Mouse (Mus musculus): Measurements from ENCODE around the gene OR5BS1P. TPM values are rescaled to one million over a fixed set of nuclear protein-coding genes. Genes with fewer than 3 reads are reported as not detected.
"Not testable (repeated sequence)": the region's sequence is repeated elsewhere in the genome, so short reads cannot be mapped to it uniquely, and the experiment has no call there.

Gene OR5BS1P
- polyA plus RNA-seq, 1 experiment from 2014 or later = not detected

DNA sequence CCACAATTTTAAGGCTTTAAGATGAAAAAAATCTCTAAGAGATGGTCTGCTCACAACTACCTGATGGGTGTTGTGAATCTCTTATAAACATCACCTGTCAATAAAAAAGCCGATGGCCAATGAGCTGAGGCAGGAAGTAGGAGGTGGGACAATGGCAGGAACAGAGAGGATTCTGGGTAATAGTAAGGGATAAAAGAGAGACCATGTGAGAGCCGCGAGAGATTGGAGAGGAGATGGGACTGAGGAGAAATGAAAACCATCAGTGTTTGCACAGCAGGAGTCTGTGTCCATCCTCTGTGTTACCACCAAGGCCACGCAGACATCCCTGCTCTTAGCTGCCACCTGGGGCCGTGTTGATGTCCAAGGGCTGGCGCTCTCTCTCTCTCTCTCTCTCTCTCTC lies 37.6 kb downstream of the OR5BS1P start:
- H3K36me3 ChIP-seq = no peaks in the 10 kb centered on the region
- no peak overlapping the region for H3K4me2 ChIP-seq
- H3K9ac ChIP-seq = no peak overlapping the region
- no peak for ATAC-seq (ENCODE audit: low read depth)
- DNase-seq = no peak
- no peak overlapping the region for H3K27ac ChIP-seq
- H3K4me1 ChIP-seq (replicated peaks) = peaks cover 16% of the 10 kb centered on the region
- H3K27me3 ChIP-seq = 0 out of 2 replicates have a peak, but pooled peaks cover 5% of the 10 kb centered on the region
- H3K4me3 ChIP-seq (replicated peaks) = no peak overlapping the region
- WGBS (ENCODE audit: insufficient replicate concordance) = 76% methylated on average over 6 of the region's 6 CpGs
- H3K9me3 ChIP-seq (replicated peaks) = no peaks in the 10 kb centered on the region

DNA sequence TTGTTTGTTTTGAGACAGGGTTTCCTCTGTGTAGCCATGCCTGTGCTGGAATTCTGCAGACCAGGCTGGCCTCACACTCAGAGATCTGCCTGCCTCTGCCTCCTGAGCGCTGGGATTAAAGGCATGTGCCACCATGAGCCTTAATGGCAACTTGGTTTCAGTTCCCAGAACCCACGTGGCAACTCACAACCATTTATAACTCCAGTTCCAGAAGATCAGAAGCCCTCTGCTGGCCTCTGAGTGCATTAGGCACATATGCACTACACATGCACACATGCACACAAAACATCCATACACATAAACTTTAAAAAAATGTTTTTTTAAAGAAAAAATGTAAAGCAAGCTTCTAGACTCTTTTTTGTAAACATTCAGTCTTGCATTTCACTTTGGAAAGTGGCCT lies 39.7 kb downstream of the OR5BS1P start:
- Histone ChIP-seq H3K36me3 (no peaks in the 10 kb centered on the region), H3K9ac (no peak overlapping the region), H3K27ac (no peak overlapping the region), H3K4me2 (no peak overlapping the region), H3K9me3 (replicated peaks) (no peaks in the 10 kb centered on the region), H3K27me3 (no peaks in the 10 kb centered on the region), H3K4me3 (replicated peaks) (no peak overlapping the region), H3K4me1 (replicated peaks) (peaks cover 25% of the 10 kb centered on the region)
- DNase-seq (no peak), ATAC-seq (ENCODE audit: low read depth) (no peak)
- WGBS (ENCODE audit: insufficient replicate concordance) = 41% methylated on average over 2 of the region's 2 CpGs

GRCm38 (mm10) chr15:98510438-98511385 lies 41.0 kb downstream of the OR5BS1P start:
- peak overlapping the region; percentile 58 for H3K4me2 ChIP-seq
- ATAC-seq (ENCODE audit: low read depth) (peak; percentile 48), DNase-seq (peak; percentile 63)
- H3K9ac ChIP-seq = no peak overlapping the region
- no peaks in the 10 kb centered on the region for H3K27me3 ChIP-seq
- H3K36me3 ChIP-seq = no peaks in the 10 kb centered on the region
- peaks cover 25% of the 10 kb centered on the region for H3K4me1 ChIP-seq (replicated peaks)
- WGBS (ENCODE audit: insufficient replicate concordance) = 24% methylated on average over 25 of the region's 25 CpGs
- H3K4me3 ChIP-seq (replicated peaks) = peak overlapping the region; percentile 37
- H3K27ac ChIP-seq = peak overlapping the region; percentile 14; the same call in 1 of the 2 replicates
- H3K9me3 ChIP-seq (replicated peaks) = no peaks in the 10 kb centered on the region

GRCm38 (mm10) chr15:98511386-98511928 lies 41.8 kb downstream of the OR5BS1P start:
- DNase-seq (no peak), ATAC-seq (ENCODE audit: low read depth) (no peak)
- Histone ChIP-seq H3K4me1 (replicated peaks) (peaks cover 25% of the 10 kb centered on the region), H3K27me3 (no peaks in the 10 kb centered on the region), H3K9me3 (replicated peaks) (no peaks in the 10 kb centered on the region), H3K4me3 (replicated peaks) (0 out of 2 replicates have a peak overlapping the region, but pooled peaks have one; percentile 37), H3K27ac (peak overlapping the region; percentile 21; the same call in 1 of the 2 replicates), H3K9ac (no peak overlapping the region), H3K36me3 (no peaks in the 10 kb centered on the region), H3K4me2 (peak overlapping the region; percentile 58)
- 45% methylated on average over 13 of the region's 13 CpGs for WGBS (ENCODE audit: insufficient replicate concordance)

DNA sequence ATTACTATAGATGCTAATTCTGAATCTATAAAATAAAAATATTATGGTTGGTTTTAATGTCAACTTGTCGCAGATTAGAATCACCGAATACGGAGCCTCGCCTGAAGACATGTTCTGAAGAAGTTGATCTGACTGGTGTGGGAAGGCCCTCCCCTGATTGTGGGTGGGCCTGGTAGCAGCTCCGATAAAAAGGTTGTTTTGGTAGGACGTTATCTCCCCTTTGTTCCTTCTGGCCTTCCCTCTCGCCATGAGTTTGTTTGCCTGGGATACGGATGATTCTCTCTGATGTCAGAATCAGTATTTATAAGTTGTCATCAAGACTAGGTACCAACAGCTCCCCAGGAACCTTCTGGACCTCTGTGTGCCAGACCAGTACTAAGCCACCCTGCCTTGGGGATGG lies 42.5 kb downstream of the OR5BS1P start:
- Histone ChIP-seq H3K9me3 (replicated peaks) (no peaks in the 10 kb centered on the region), H3K27ac (no peak overlapping the region), H3K4me3 (replicated peaks) (no peak overlapping the region), H3K9ac (no peak overlapping the region), H3K4me1 (replicated peaks) (peaks cover 25% of the 10 kb centered on the region), H3K36me3 (0 out of 2 replicates have a peak, but pooled peaks cover 3% of the 10 kb centered on the region), H3K27me3 (no peaks in the 10 kb centered on the region), H3K4me2 (no peak overlapping the region)
- no peak for ATAC-seq (ENCODE audit: low read depth)
- DNase-seq = no peak
- WGBS (ENCODE audit: insufficient replicate concordance) = 36% methylated on average over 8 of the region's 8 CpGs

DNA sequence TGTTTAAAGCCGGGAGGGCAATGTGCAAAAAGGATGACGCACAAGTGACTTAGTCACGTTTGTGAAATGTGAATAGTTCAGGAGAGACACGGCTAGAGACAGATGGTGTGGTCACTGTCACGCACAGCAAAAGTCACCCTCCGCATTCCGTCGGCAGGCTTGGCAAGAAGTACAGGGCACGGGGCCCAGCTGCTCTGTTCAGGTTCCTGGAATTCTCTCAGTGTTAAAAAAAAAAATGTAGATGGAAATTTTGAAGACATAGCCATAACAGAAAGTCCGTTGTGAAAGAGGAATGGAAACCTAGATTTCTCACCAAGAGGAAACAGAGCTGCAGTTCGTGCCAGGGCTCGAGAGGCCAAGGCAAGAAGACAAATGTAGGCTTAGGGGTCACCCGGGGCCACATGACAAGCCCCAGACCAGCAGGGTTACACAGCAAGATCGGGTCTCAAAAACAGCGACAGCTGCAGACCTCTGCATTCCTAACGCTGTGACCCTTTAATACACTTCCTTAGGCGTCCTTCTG lies 43.2 kb downstream of the OR5BS1P start:
- H3K27ac ChIP-seq = no peak overlapping the region
- 58% methylated on average over 17 of the region's 17 CpGs for WGBS (ENCODE audit: insufficient replicate concordance)

DNA sequence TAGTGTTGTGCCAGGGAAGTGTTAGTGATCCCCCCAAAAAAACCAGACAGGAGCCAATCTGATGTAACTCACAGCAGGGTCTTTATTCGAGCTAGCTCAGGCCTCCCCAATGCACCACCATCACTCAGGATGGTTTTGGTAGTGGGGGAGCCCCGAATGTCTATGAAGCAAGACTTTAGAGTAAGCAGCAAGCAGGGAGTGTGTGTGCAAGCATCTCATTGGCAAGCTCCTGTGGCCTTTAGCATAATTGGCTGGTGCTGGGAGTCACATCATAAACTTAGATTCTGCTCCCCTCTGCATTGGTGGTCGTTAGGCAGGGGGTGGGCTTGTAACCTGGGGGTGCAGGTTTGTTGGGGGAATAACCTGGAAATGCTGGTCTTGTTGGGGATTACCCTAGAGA lies 44.0 kb downstream of the OR5BS1P start:
- H3K4me1 ChIP-seq (replicated peaks) = peaks cover 25% of the 10 kb centered on the region
- ATAC-seq (ENCODE audit: low read depth); H3K27ac ChIP-seq; H3K9me3 ChIP-seq (replicated peaks); H3K4me3 ChIP-seq (replicated peaks); H3K9ac ChIP-seq; H3K27me3 ChIP-seq; H3K4me2 ChIP-seq; DNase-seq: not testable (repeated sequence)
- peaks cover 14% of the 10 kb centered on the region for H3K36me3 ChIP-seq
- WGBS (ENCODE audit: insufficient replicate concordance) = 40% methylated on average over 3 of the region's 3 CpGs

More for the DNA sequence above, 43.2 kb downstream of the OR5BS1P start:
- Histone ChIP-seq H3K9ac (no peak overlapping the region), H3K9me3 (replicated peaks) (no peaks in the 10 kb centered on the region), H3K27me3 (no peaks in the 10 kb centered on the region), H3K36me3 (peaks cover 6% of the 10 kb centered on the region), H3K4me1 (replicated peaks) (peaks cover 25% of the 10 kb centered on the region), H3K4me3 (replicated peaks) (no peak overlapping the region), H3K4me2 (no peak overlapping the region)
- no peak for DNase-seq
- no peak for ATAC-seq (ENCODE audit: low read depth)

GRCm38 (mm10) chr15:98514146-98514545 lies 44.5 kb downstream of the OR5BS1P start:
- no peaks in the 10 kb centered on the region for H3K27me3 ChIP-seq
- H3K4me2 ChIP-seq = no peak overlapping the region
- peaks cover 25% of the 10 kb centered on the region for H3K4me1 ChIP-seq (replicated peaks)
- peaks cover 14% of the 10 kb centered on the region for H3K36me3 ChIP-seq
- no peaks in the 10 kb centered on the region for H3K9me3 ChIP-seq (replicated peaks)
- no peak overlapping the region for H3K27ac ChIP-seq
- ATAC-seq (ENCODE audit: low read depth) (no peak), DNase-seq (no peak)
- H3K9ac ChIP-seq = no peak overlapping the region
- WGBS (ENCODE audit: insufficient replicate concordance) = 25% methylated on average over 8 of the region's 8 CpGs
- H3K4me3 ChIP-seq (replicated peaks) = no peak overlapping the region

- not testable (repeated sequence) for H3K4me3 ChIP-seq (replicated peaks); H3K9me3 ChIP-seq (replicated peaks); H3K27ac ChIP-seq; DNase-seq; H3K27me3 ChIP-seq; H3K4me2 ChIP-seq; H3K9ac ChIP-seq; ATAC-seq (ENCODE audit: low read depth)
- peaks cover 25% of the 10 kb centered on the region for H3K4me1 ChIP-seq (replicated peaks)
- WGBS (ENCODE audit: insufficient replicate concordance) = 39% methylated on average over 2 of the region's 2 CpGs
- H3K36me3 ChIP-seq = peaks cover 19% of the 10 kb centered on the region
These were observed 45.1 kb downstream of the OR5BS1P start for GRCm38 (mm10) chr15:98514845-98515244.

GRCm38 (mm10) chr15:98517380-98518355 lies 48.0 kb downstream of the OR5BS1P start:
- peak; percentile 32; the same call in 1 of the 2 replicates for ATAC-seq (ENCODE audit: low read depth)
- H3K9me3 ChIP-seq (replicated peaks) = no peaks in the 10 kb centered on the region
- peaks cover 46% of the 10 kb centered on the region for H3K36me3 ChIP-seq
- no peaks in the 10 kb centered on the region for H3K27me3 ChIP-seq
- H3K27ac ChIP-seq = no peak overlapping the region; the same call in 1 of the 2 replicates
- H3K4me2 ChIP-seq = no peak overlapping the region
- H3K9ac ChIP-seq = no peak overlapping the region
- H3K4me1 ChIP-seq (replicated peaks) = peaks cover 9% of the 10 kb centered on the region; the same call in 1 of the 2 replicates
- peak; percentile 51 for DNase-seq
- no peak overlapping the region for H3K4me3 ChIP-seq (replicated peaks)
- 52% methylated on average over 16 of the region's 16 CpGs for WGBS (ENCODE audit: insufficient replicate concordance)
